Mouse (Mus musculus) induced T-regulatory cell, adult 2 months (primary cell): ENCODE data around the gene Gabrg2.

ENCODE experiments used
- DNase-seq: peaks from one replicate; pipeline ENCODE4 v3.0.0-alpha.2; 2012; ENCODE audit warnings: low read depth

Gabrg2 gene

GRCm38 (mm10) chr11:42000190-42001098 is at the start of gene Gabrg2:
Gabrg2 (minus strand) TSS chr11:42000857.
- DNase-seq = no peak

- DNase-seq = no peak
These were observed 47.5 kb upstream of the Gabrg2 start for GRCm38 (mm10) chr11:42048201-42048600.

GRCm38 (mm10) chr11:41999468-41999881 is 1.2 kb downstream of the Gabrg2 start:
- peak; percentile 1 for DNase-seq

GRCm38 (mm10) chr11:41980152-41980551 is 20.5 kb downstream of the Gabrg2 start:
- no peak for DNase-seq

- no peak for DNase-seq
These were observed 32.1 kb downstream of the Gabrg2 start for GRCm38 (mm10) chr11:41968595-41968994.

- DNase-seq = no peak
These were observed 38.0 kb downstream of the Gabrg2 start for GRCm38 (mm10) chr11:41962706-41963105.

GRCm38 (mm10) chr11:41953550-41953949 is 47.1 kb downstream of the Gabrg2 start:
- no peak for DNase-seq

- DNase-seq = no peak
These were observed 48.8 kb downstream of the Gabrg2 start for GRCm38 (mm10) chr11:41951898-41952297.

GRCm38 (mm10) chr11:41945471-41945870 is 55.2 kb downstream of the Gabrg2 start:
- no peak for DNase-seq

- no peak for DNase-seq
These were observed 62.7 kb downstream of the Gabrg2 start for GRCm38 (mm10) chr11:41937979-41938378.

GRCm38 (mm10) chr11:41918864-41919263 is 81.8 kb downstream of the Gabrg2 start:
- no peak for DNase-seq

- DNase-seq = no peak
These were observed 86.6 kb downstream of the Gabrg2 start for GRCm38 (mm10) chr11:41914066-41914465.

- DNase-seq = no peak
These were observed 97.0 kb downstream of the Gabrg2 start for GRCm38 (mm10) chr11:41903661-41904060.
